Mouse (Mus musculus) MEL (cell line): ENCODE measurements around the gene Cdk2ap2.

ENCODE experiments used
- CTCF ChIP-seq, 3 experiments: IDR thresholded peaks in 2 of 3; conservative IDR thresholded peaks in 1 of 3; 2 replicates each; pipeline ENCODE4 v1.5.1; 2011 to 2012; ENCODE audit warnings: low read length in 3 of 3, low read depth in 2 of 3, mild to moderate bottlenecking in 2 of 3, improper control_type of control experiment in 1 of 3, inconsistent platforms in 1 of 3, mixed read lengths in 1 of 3, moderate library complexity in 1 of 3; ENCODE audit not compliant: control insufficient read depth in 1 of 3, insufficient read depth in 1 of 3, poor library complexity in 1 of 3, severe bottlenecking in 1 of 3
- HCFC1 ChIP-seq: IDR thresholded peaks from 2 replicates; pipeline ENCODE4 v1.6.1; 2012; ENCODE audit warnings: low read depth, mild to moderate bottlenecking, inconsistent platforms, low read length, improper control_type of control experiment, moderate library complexity
- POLR2A ChIP-seq, 2 experiments: IDR thresholded peaks; 2 replicates each; pipeline ENCODE4 v1.6.1; 2011 to 2012; ENCODE audit warnings: low read length in 2 of 2, mild to moderate bottlenecking in 2 of 2, control low read depth in 1 of 2, improper control_type of control experiment in 1 of 2, low read depth in 1 of 2, moderate library complexity in 1 of 2; ENCODE audit not compliant: control insufficient read depth in 1 of 2, insufficient read depth in 1 of 2, poor library complexity in 1 of 2
- ZKSCAN1 ChIP-seq: IDR thresholded peaks from 2 replicates; pipeline ENCODE4 v1.6.1; 2012; ENCODE audit warnings: low read depth, mild to moderate bottlenecking, inconsistent platforms, low read length, improper control_type of control experiment, moderate library complexity
- ZNF384 ChIP-seq: IDR thresholded peaks from 2 replicates; pipeline ENCODE4 v1.6.1; 2012; ENCODE audit warnings: low read depth, mild to moderate bottlenecking, inconsistent platforms, low read length, improper control_type of control experiment

DNA sequence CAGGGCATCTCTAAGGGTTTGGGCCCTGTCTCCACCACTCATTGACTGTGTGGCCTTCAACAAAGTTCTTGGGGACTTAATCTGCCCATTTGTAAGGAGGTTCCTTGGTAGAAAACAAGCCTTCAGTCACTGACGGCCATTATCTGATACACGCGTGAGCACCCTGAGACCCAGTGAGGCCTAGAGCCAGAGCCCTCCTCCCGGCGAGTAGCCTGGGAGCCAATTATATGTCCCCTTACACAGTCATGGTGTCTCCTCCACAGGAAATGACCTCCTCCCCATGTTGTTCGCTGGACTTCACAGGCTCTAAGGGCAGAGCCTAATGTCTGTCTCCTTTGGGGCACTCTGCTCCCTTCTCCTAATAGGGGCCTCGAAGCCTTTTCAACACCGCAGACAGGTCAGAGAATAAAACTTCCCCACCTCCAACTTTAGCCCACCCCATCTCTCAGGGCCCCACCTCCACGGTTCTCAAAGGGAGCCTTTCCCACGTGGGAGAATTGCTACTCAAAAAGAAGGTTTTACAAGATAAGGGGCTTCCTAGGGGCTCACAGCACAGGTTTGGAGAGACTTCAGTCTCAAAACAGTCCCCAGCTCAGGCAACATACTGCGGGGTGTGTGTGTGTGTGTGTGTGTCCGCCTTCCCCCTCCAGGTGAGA is 49.5 kb downstream of the Cdk2ap2 start:
- TF ChIP-seq CTCF (IDR thresholded peaks at IDR 0.05 in 2 of 3, conservative IDR thresholded peaks at IDR 0.05 in 1 of 3; ENCODE audit: control insufficient read depth in 1 of 3, insufficient read depth in 1 of 3, low read depth in 2 of 3, low read length in 3 of 3, poor library complexity in 1 of 3, severe bottlenecking in 1 of 3) (no peak), ZNF384 (no peak), POLR2A (IDR thresholded peaks at IDR 0.05; ENCODE audit: control insufficient read depth in 1 of 2, insufficient read depth in 1 of 2, low read depth in 1 of 2, low read length in 2 of 2, poor library complexity in 1 of 2) (no peak), HCFC1 (no peak), ZKSCAN1 (no peak)
